Mouse (Mus musculus) stomach, embryonic 14.5 days (tissue): ENCODE measurements around the gene Usp2. TPM values are rescaled to one million over a fixed set of nuclear protein-coding genes. Genes with fewer than 3 reads are reported as not detected.

Experiments used
- ATAC-seq: fragments of 200-750 bp; cut with Nextera tagmentation; 2 replicates; pipeline ENCODE4 v1.8.0; 2017; ENCODE audit warnings: low read depth, moderate TSS enrichment; ENCODE audit not compliant: insufficient number of reproducible peaks, insufficient read depth, low FRiP score
- H3K27ac ChIP-seq: fragments of 300-500 bp; sonication (generic); 2 replicates; pipeline ENCODE4 v1.5.1; 2014; ENCODE audit warnings: mild to moderate bottlenecking, low read length, moderate library complexity, mixed read lengths
- H3K27me3 ChIP-seq: fragments of 300-500 bp; sonication (generic); 2 replicates; pipeline ENCODE4 v1.6.1; 2014; ENCODE audit warnings: low read length, control low read depth, mixed read lengths; ENCODE audit not compliant: control insufficient read depth, insufficient read depth
- H3K36me3 ChIP-seq: fragments of 300-500 bp; sonication (generic); 2 replicates; pipeline ENCODE4 v1.6.1; 2014; ENCODE audit warnings: mild to moderate bottlenecking, control low read depth, low read length, moderate library complexity, mixed read lengths; ENCODE audit not compliant: control insufficient read depth, insufficient read depth
- H3K4me1 ChIP-seq: fragments of 300-500 bp; sonication (generic); 2 replicates; pipeline ENCODE4 v1.6.1; 2014; ENCODE audit warnings: low read length, control low read depth, mixed read lengths; ENCODE audit not compliant: control insufficient read depth, insufficient read depth
- H3K4me2 ChIP-seq: fragments of 300-500 bp; sonication (generic); replicated peaks from 2 replicates; pipeline ENCODE4 v1.6.1; 2014; ENCODE audit warnings: low read depth, low read length, control low read depth
- H3K4me3 ChIP-seq: fragments of 300-500 bp; sonication (generic); 2 replicates; pipeline ENCODE4 v1.5.1; 2014; ENCODE audit warnings: low read depth, low read length, control low read depth
- H3K9ac ChIP-seq: fragments of 300-500 bp; sonication (generic); replicated peaks from 2 replicates; pipeline ENCODE4 v1.6.1; 2014; ENCODE audit warnings: low read depth, mild to moderate bottlenecking, control low read depth, low read length, moderate library complexity, mixed read lengths
- H3K9me3 ChIP-seq: fragments of 300-500 bp; sonication (generic); 2 replicates; pipeline ENCODE4 v1.6.1; 2016; ENCODE audit warnings: low read depth, low read length, control low read depth; ENCODE audit not compliant: control insufficient read depth
- WGBS: fragments of 180-500 bp; shearing (Covaris S2); extraction: QIAGEN DNeasy Blood & Tissue Kit; methylation state at CpG from one replicate; pipeline ENCODE4 v1.1.7; 2014; 5-methylcytosine and 5-hydroxymethylcytosine counted together
- polyA plus RNA-seq: library from polyadenylated mRNA; unstranded; fragments of >200 nt; fragmentation: Nextera tagmentation; extraction: Ambion mirVana; gene quantifications from 2 replicates; pipeline ENCODE4 v1.2.1, GENCODE M21; 2014

Usp2 gene
- polyA plus RNA-seq, 1 experiment from 2014 or later, result 15.0 TPM

GRCm38 (mm10) chr9:44113105-44113789, 46.4 kb downstream of the Usp2 start, which contains the start of the genes Gm49380 and Rnf26:
Gene Gm49380 (minus strand): TSS chr9:44113500.
Gene Rnf26 (minus strand): TSS chr9:44113517.
- peak within 1 kb of the TSS; percentile 46 for H3K4me2 ChIP-seq
- 1% methylated on average over 51 of the region's 51 CpGs for WGBS
- H3K4me1 ChIP-seq, result peaks cover 23% of the 10 kb centered on the region
- no peaks in the 10 kb centered on the region for H3K27me3 ChIP-seq
- no peaks in the 10 kb centered on the region for H3K9me3 ChIP-seq
- H3K27ac ChIP-seq, result peak within 1 kb of the TSS; percentile 75; the same call in 1 of the 2 replicates
- H3K9ac ChIP-seq, result peak within 1 kb of the TSS; percentile 79
- no peaks in the 10 kb centered on the region for H3K36me3 ChIP-seq
- peak within 1 kb of the TSS; percentile 78 for H3K4me3 ChIP-seq
- ATAC-seq, result peak; percentile 93

DNA sequence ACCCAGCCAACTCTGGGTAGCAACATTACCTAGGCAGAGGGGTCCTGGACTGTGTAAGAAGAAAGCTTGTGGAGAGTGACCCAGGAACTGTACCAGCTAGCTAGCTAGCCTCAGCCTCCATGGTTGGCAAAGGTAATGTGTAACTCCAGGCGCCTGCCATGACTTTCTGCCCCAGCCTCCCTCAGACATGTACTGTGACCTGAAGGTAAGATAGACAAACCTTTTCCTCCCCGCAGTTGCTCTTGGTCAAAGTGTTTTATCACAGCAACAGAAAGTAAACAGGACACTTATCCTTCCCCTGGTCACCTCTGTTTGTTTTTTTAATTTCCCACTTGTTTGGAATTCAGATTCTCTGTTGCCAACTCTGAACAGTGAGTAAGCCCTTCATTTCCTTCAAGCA, 47.6 kb downstream of the Usp2 start:
- no peaks in the 10 kb centered on the region for H3K9me3 ChIP-seq
- H3K9ac ChIP-seq, result no peak overlapping the region
- H3K4me2 ChIP-seq, result no peak overlapping the region
- no peaks in the 10 kb centered on the region for H3K36me3 ChIP-seq
- no peaks in the 10 kb centered on the region for H3K27me3 ChIP-seq
- H3K4me3 ChIP-seq, result no peak overlapping the region
- H3K4me1 ChIP-seq, result peaks cover 12% of the 10 kb centered on the region
- 75% methylated on average over 2 of the region's 2 CpGs for WGBS
- ATAC-seq, result no peak
- no peak overlapping the region for H3K27ac ChIP-seq

DNA sequence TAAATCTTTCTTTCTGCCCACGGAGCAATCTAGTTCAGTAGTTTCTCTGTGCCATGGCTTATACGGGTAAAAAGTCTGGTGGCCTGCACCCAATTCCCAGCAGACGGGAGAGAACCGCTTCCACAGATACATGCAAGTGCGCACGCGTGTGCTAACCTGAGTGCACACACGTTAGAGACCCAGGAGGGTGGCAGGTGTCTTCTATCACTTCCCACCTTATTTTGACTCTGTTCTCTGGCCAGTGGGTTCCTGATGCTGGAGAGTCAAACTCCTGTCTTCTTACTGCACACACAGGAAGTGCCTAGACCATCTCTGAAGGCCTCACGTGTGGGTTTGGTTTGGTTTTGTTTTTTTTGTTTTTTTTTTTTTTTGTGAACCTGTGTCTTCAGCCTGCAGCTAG, 48.8 kb downstream of the Usp2 start:
- 83% methylated on average over 9 of the region's 9 CpGs for WGBS
- ATAC-seq, result no peak
- no peak overlapping the region for H3K4me3 ChIP-seq
- no peak overlapping the region for H3K9ac ChIP-seq
- no peaks in the 10 kb centered on the region for H3K27me3 ChIP-seq
- peaks cover under 1% of the 10 kb centered on the region; the same call in 1 of the 2 replicates for H3K4me1 ChIP-seq
- no peaks in the 10 kb centered on the region for H3K9me3 ChIP-seq
- no peak overlapping the region for H3K27ac ChIP-seq
- H3K36me3 ChIP-seq, result no peaks in the 10 kb centered on the region
- H3K4me2 ChIP-seq, result no peak overlapping the region

- ATAC-seq, result no peak
- no peaks in the 10 kb centered on the region for H3K27me3 ChIP-seq
- WGBS, result 88% methylated on average over 4 of the region's 4 CpGs
These were observed 49.4 kb downstream of the Usp2 start for GRCm38 (mm10) chr9:44116182-44116581.

DNA sequence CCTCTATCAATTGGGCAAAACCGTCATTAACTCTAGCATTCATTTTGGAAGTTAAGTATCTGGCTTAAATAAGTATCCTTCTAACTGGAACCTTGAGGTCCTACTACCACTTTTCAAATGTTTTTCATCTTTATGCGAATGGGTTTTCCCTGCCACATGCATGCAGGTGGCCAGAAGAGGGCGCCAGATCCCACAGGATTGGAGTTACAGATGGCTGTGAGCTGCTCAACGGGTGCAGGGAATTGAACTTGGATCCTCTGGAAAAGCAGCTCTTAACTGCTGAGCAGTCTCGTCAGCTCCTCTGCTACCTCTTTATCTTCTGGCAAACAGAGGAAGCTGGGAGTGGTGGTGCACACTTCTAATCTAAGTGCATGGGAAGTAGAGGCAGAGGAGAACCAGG, 52.2 kb downstream of the Usp2 start:
- Histone ChIP-seq H3K36me3 (no peaks in the 10 kb centered on the region), H3K4me2 (no peak overlapping the region), H3K9ac (no peak overlapping the region), H3K9me3 (no peaks in the 10 kb centered on the region), H3K27me3 (no peaks in the 10 kb centered on the region), H3K4me1 (no peaks in the 10 kb centered on the region), H3K27ac (no peak overlapping the region), H3K4me3 (no peak overlapping the region)
- no peak for ATAC-seq
- WGBS, result 54% methylated on average over 5 of the region's 5 CpGs

More at GRCm38 (mm10) chr9:44116182-44116581, 49.4 kb downstream of the Usp2 start:
- H3K9me3 ChIP-seq, result no peaks in the 10 kb centered on the region
- no peaks in the 10 kb centered on the region for H3K4me1 ChIP-seq
- no peaks in the 10 kb centered on the region for H3K36me3 ChIP-seq
- no peak overlapping the region for H3K4me2 ChIP-seq
- no peak overlapping the region for H3K4me3 ChIP-seq
- H3K27ac ChIP-seq, result no peak overlapping the region
- H3K9ac ChIP-seq, result no peak overlapping the region

DNA sequence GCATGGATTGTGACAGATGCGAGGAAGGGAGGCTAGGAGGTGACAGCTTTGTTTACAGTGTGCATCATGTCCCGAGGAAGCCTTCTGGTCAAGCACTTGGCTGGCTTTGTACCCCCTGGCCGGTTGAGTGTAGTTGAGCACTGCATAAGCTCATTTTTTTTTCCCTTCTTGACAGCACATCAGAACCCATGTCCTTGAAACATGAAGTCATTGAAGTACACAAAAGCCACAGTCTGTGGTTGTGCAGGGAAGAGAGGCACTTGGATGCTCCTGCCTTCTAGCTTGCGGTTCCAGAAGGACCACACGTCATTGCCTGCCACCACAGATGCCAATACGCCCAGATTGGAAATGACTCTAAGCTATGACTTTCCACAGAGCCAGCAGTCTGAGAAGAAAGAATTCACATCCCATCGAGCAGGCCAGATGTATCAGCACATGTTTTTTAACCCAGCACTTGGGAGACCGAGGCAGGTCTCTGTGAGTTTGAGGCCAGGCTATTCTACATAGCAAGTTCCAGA, 53.2 kb downstream of the Usp2 start:
- Histone ChIP-seq H3K36me3 (no peaks in the 10 kb centered on the region), H3K4me2 (no peak overlapping the region), H3K9ac (no peak overlapping the region), H3K27me3 (no peaks in the 10 kb centered on the region), H3K9me3 (no peaks in the 10 kb centered on the region), H3K4me3 (no peak overlapping the region), H3K27ac (no peak overlapping the region), H3K4me1 (no peaks in the 10 kb centered on the region)
- WGBS, result 62% methylated on average over 8 of the region's 8 CpGs
- no peak for ATAC-seq

GRCm38 (mm10) chr9:44124317-44124716, 57.5 kb downstream of the Usp2 start:
- no peak overlapping the region for H3K4me2 ChIP-seq
- peaks cover 3% of the 10 kb centered on the region; the same call in 1 of the 2 replicates for H3K4me1 ChIP-seq
- H3K4me3 ChIP-seq, result no peak overlapping the region
- no peaks in the 10 kb centered on the region for H3K9me3 ChIP-seq
- no peaks in the 10 kb centered on the region for H3K27me3 ChIP-seq
- H3K36me3 ChIP-seq, result no peaks in the 10 kb centered on the region
- ATAC-seq, result no peak
- H3K9ac ChIP-seq, result no peak overlapping the region
- WGBS, result 77% methylated on average over 6 of the region's 6 CpGs
- no peak overlapping the region for H3K27ac ChIP-seq

GRCm38 (mm10) chr9:44125026-44125425, 58.2 kb downstream of the Usp2 start:
- Histone ChIP-seq H3K4me3 (no peak overlapping the region), H3K4me1 (peaks cover 4% of the 10 kb centered on the region; the same call in 1 of the 2 replicates), H3K36me3 (no peaks in the 10 kb centered on the region), H3K4me2 (no peak overlapping the region), H3K9ac (no peak overlapping the region), H3K9me3 (no peaks in the 10 kb centered on the region), H3K27me3 (no peaks in the 10 kb centered on the region), H3K27ac (no peak overlapping the region)
- ATAC-seq, result no peak
- WGBS, result 50% methylated on average over 5 of the region's 5 CpGs
